Mouse (Mus musculus) liver, adult 2 months (tissue): ENCODE measurements around the gene Cdh4.

ENCODE experiments used
- CTCF ChIP-seq: fragments of 200-500 bp; IDR thresholded peaks from 2 replicates; pipeline ENCODE4 v1.5.1; 2011; ENCODE audit warnings: low read depth, low read length, control low read depth
- POLR2A ChIP-seq: fragments of 200-500 bp; IDR thresholded peaks from 2 replicates; pipeline ENCODE4 v1.6.1; 2011; ENCODE audit warnings: low read length, control low read depth; ENCODE audit not compliant: insufficient read depth; ENCODE audit errors: extremely low read depth

- TF ChIP-seq CTCF (no peak), POLR2A (no peak)
Observed at GRCm38 (mm10) chr2:179688976-179689375, 246.7 kb downstream of the Cdh4 start.
